Mouse (Mus musculus) CH12.LX (cell line): Measurements from ENCODE around the gene Ints5. TPM values are rescaled to one million over a fixed set of nuclear protein-coding genes. Genes with fewer than 3 reads are reported as not detected.

Source experiments
- DNase-seq: peaks from one replicate; pipeline ENCODE4 v3.0.0-alpha.2; 2013; ENCODE audit errors: extremely low read depth
- H3K27ac ChIP-seq: 2 replicates; pipeline ENCODE4 v1.5.1; 2012; ENCODE audit warnings: low read depth, mild to moderate bottlenecking, control low read depth, moderate library complexity; ENCODE audit not compliant: insufficient read depth
- H3K27me3 ChIP-seq: replicated peaks from 2 replicates; pipeline ENCODE3; 2012; ENCODE audit warnings: inconsistent platforms
- H3K36me3 ChIP-seq, 2 experiments: replicated peaks in 1 of 2; 2 replicates each; pipeline versions ENCODE3 to v1.6.1; 2012; ENCODE audit warnings: inconsistent platforms in 1 of 2, low read length in 1 of 2, mild to moderate bottlenecking in 1 of 2, mixed read lengths in 1 of 2, moderate library complexity in 1 of 2; ENCODE audit not compliant: control insufficient read depth in 1 of 2, insufficient read depth in 1 of 2
- H3K4me1 ChIP-seq, 2 experiments: 2 replicates each; pipeline ENCODE4 v1.6.1; 2012; ENCODE audit warnings: inconsistent platforms in 1 of 2, moderate library complexity in 1 of 2; ENCODE audit not compliant: insufficient read depth in 2 of 2, control insufficient read depth in 1 of 2
- H3K4me2 ChIP-seq: 2 replicates; pipeline ENCODE4 v1.6.1; 2012; ENCODE audit warnings: low read depth, mild to moderate bottlenecking, control low read depth; ENCODE audit not compliant: poor library complexity, insufficient read depth, severe bottlenecking
- H3K4me3 ChIP-seq, 3 experiments: fragments of 150-350 bp in 1 of 3; sonication (generic) in 1 of 3; replicated peaks in 1 of 3; 2 replicates each; pipeline versions ENCODE3 to v1.5.1; 2011 to 2012; ENCODE audit warnings: low read depth in 2 of 3, low read length in 2 of 3, mild to moderate bottlenecking in 2 of 3, moderate library complexity in 2 of 3, control low read depth in 1 of 3, improper control_type of control experiment in 1 of 3, inconsistent platforms in 1 of 3, mixed read lengths in 1 of 3; ENCODE audit not compliant: poor library complexity in 1 of 3
- H3K79me2 ChIP-seq: replicated peaks from 2 replicates; pipeline ENCODE4 v1.6.1; 2012; ENCODE audit warnings: mild to moderate bottlenecking, moderate library complexity; ENCODE audit not compliant: control insufficient read depth, poor library complexity, insufficient read depth, severe bottlenecking; ENCODE audit errors: extremely low read depth
- H3K9ac ChIP-seq: 2 replicates; pipeline ENCODE4 v1.6.1; 2012; ENCODE audit warnings: low read depth, mild to moderate bottlenecking, control low read depth, moderate library complexity; ENCODE audit not compliant: insufficient read depth
- H3K9me3 ChIP-seq: replicated peaks from 2 replicates; pipeline ENCODE3; 2012; ENCODE audit warnings: low read length, inconsistent platforms, mixed read lengths
- BHLHE40 ChIP-seq: IDR thresholded peaks from 2 replicates; pipeline ENCODE4 v1.6.1; 2011; ENCODE audit warnings: mild to moderate bottlenecking, low read depth, low read length, improper control_type of control experiment
- CHD1 ChIP-seq: IDR thresholded peaks from 2 replicates; pipeline ENCODE4 v1.6.1; 2012; ENCODE audit warnings: low read depth, low read length, improper control_type of control experiment, inconsistent platforms
- CHD2 ChIP-seq: IDR thresholded peaks from 2 replicates; pipeline ENCODE4 v1.6.1; 2011; ENCODE audit warnings: low read length, improper control_type of control experiment
- CTCF ChIP-seq, 2 experiments: IDR thresholded peaks in 1 of 2; conservative IDR thresholded peaks in 1 of 2; 2 replicates each; pipeline ENCODE4 v1.5.1; 2011 to 2012; ENCODE audit warnings: low read depth in 2 of 2, low read length in 2 of 2, improper control_type of control experiment in 1 of 2, inconsistent platforms in 1 of 2, mild to moderate bottlenecking in 1 of 2, moderate library complexity in 1 of 2
- E2F4 ChIP-seq: IDR thresholded peaks from 2 replicates; pipeline ENCODE4 v1.6.1; 2011; ENCODE audit warnings: low read depth, low read length, improper control_type of control experiment; ENCODE audit not compliant: insufficient replicate concordance
- ELF1 ChIP-seq: IDR thresholded peaks from 2 replicates; pipeline ENCODE4 v1.6.1; 2014; ENCODE audit warnings: low read depth, mild to moderate bottlenecking, inconsistent platforms, low read length, improper control_type of control experiment
- EP300 ChIP-seq: IDR thresholded peaks from 2 replicates; pipeline ENCODE4 v1.6.1; 2011; ENCODE audit warnings: low read length, improper control_type of control experiment
- ETS1 ChIP-seq: conservative IDR thresholded peaks from 2 replicates; pipeline ENCODE4 v1.6.1; 2012; ENCODE audit warnings: low read depth, mild to moderate bottlenecking, inconsistent platforms, low read length, improper control_type of control experiment, moderate library complexity
- GABPA ChIP-seq: IDR thresholded peaks from 2 replicates; pipeline ENCODE4 v1.6.1; 2012; ENCODE audit warnings: low read depth, low read length, improper control_type of control experiment, inconsistent platforms; ENCODE audit not compliant: insufficient replicate concordance
- HCFC1 ChIP-seq: IDR thresholded peaks from 2 replicates; pipeline ENCODE4 v1.6.1; 2012; ENCODE audit warnings: low read depth, mild to moderate bottlenecking, inconsistent platforms, low read length, improper control_type of control experiment
- JUND ChIP-seq: conservative IDR thresholded peaks from 2 replicates; pipeline ENCODE4 v1.6.1; 2011; ENCODE audit warnings: low read depth, low read length, improper control_type of control experiment
- KAT2A ChIP-seq: IDR thresholded peaks from 2 replicates; pipeline ENCODE4 v1.6.1; 2012; ENCODE audit warnings: low read length, improper control_type of control experiment, inconsistent platforms; ENCODE audit not compliant: insufficient replicate concordance
- MAFK ChIP-seq: IDR thresholded peaks from 2 replicates; pipeline ENCODE4 v1.6.1; 2011; ENCODE audit warnings: low read length, improper control_type of control experiment; ENCODE audit not compliant: insufficient replicate concordance
- MAX ChIP-seq: IDR thresholded peaks from 2 replicates; pipeline ENCODE4 v1.6.1; 2011; ENCODE audit warnings: low read length, improper control_type of control experiment
- MEF2A ChIP-seq: IDR thresholded peaks from 2 replicates; pipeline ENCODE4 v1.6.1; 2014; ENCODE audit warnings: low read depth, mild to moderate bottlenecking, inconsistent platforms, low read length, improper control_type of control experiment, borderline replicate concordance
- MXI1 ChIP-seq: IDR thresholded peaks from 2 replicates; pipeline ENCODE4 v1.6.1; 2011; ENCODE audit warnings: mild to moderate bottlenecking, low read depth, low read length, improper control_type of control experiment
- MYC ChIP-seq: IDR thresholded peaks from 2 replicates; pipeline ENCODE4 v1.6.1; 2011; ENCODE audit warnings: low read depth, mild to moderate bottlenecking, improper control_type of control experiment, low read length
- NELFE ChIP-seq: IDR thresholded peaks from 2 replicates; pipeline ENCODE4 v1.6.1; 2011; ENCODE audit warnings: low read depth, low read length, improper control_type of control experiment
- POLR2A ChIP-seq: IDR thresholded peaks from 2 replicates; pipeline ENCODE4 v1.6.1; 2011; ENCODE audit warnings: low read depth, mild to moderate bottlenecking, improper control_type of control experiment, low read length
- POLR2AphosphoS2 ChIP-seq: IDR thresholded peaks from 2 replicates; pipeline ENCODE4 v1.6.1; 2011; ENCODE audit warnings: low read depth, low read length, improper control_type of control experiment
- RAD21 ChIP-seq: IDR thresholded peaks from 2 replicates; pipeline ENCODE4 v1.6.1; 2011; ENCODE audit warnings: low read depth, mild to moderate bottlenecking, low read length, improper control_type of control experiment, moderate library complexity
- SIN3A ChIP-seq: IDR thresholded peaks from 2 replicates; pipeline ENCODE4 v1.6.1; 2012; ENCODE audit warnings: low read length, improper control_type of control experiment, inconsistent platforms
- SMC3 ChIP-seq: IDR thresholded peaks from 2 replicates; pipeline ENCODE4 v1.6.1; 2011; ENCODE audit warnings: low read depth, low read length, improper control_type of control experiment
- TBP ChIP-seq: conservative IDR thresholded peaks from 2 replicates; pipeline ENCODE4 v1.6.1; 2011; ENCODE audit warnings: low read depth, low read length, improper control_type of control experiment
- TCF12 ChIP-seq: IDR thresholded peaks from 2 replicates; pipeline ENCODE4 v1.6.1; 2014; ENCODE audit warnings: low read depth, mild to moderate bottlenecking, inconsistent platforms, low read length, improper control_type of control experiment
- UBTF ChIP-seq: IDR thresholded peaks from 2 replicates; pipeline ENCODE4 v1.6.1; 2012; ENCODE audit warnings: low read depth, mild to moderate bottlenecking, inconsistent platforms, low read length, improper control_type of control experiment, moderate library complexity
- USF1 ChIP-seq: IDR thresholded peaks from 2 replicates; pipeline ENCODE4 v1.6.1; 2014; ENCODE audit warnings: low read depth, mild to moderate bottlenecking, inconsistent platforms, low read length, improper control_type of control experiment
- USF2 ChIP-seq: conservative IDR thresholded peaks from 2 replicates; pipeline ENCODE4 v1.6.1; 2011; ENCODE audit warnings: low read depth, low read length, improper control_type of control experiment
- ZC3H11A ChIP-seq: IDR thresholded peaks from 2 replicates; pipeline ENCODE4 v1.6.1; 2012; ENCODE audit warnings: low read depth, mild to moderate bottlenecking, inconsistent platforms, low read length, improper control_type of control experiment
- ZKSCAN1 ChIP-seq: IDR thresholded peaks from 2 replicates; pipeline ENCODE4 v1.6.1; 2012; ENCODE audit warnings: low read depth, inconsistent platforms, low read length, improper control_type of control experiment, borderline replicate concordance
- ZNF384 ChIP-seq: IDR thresholded peaks from 2 replicates; pipeline ENCODE4 v1.6.1; 2012; ENCODE audit warnings: low read depth, low read length, improper control_type of control experiment, inconsistent platforms
- dilution Hi-C: fragments of 300-500 bp; cut with MboI; formaldehyde crosslinking; loops from 2 replicates; pipeline ENCODE4 v1.14.3; 2020; ENCODE audit warnings: low sequenced_read_pairs; ENCODE audit not compliant: extremely low pct_unique_long_range_greater_than_20kb, extremely low pct_ligation_motif_present
- in situ Hi-C: fragments of 300-500 bp; cut with MboI; formaldehyde crosslinking; loops from 3 replicates; pipeline ENCODE4 v1.14.3; 2019; ENCODE audit warnings: low sequenced_read_pairs, low pct_ligation_motif_present, low pct_unique_long_range_greater_than_20kb, mixed read lengths
- polyA plus RNA-seq: library from polyadenylated mRNA; unstranded; fragments of >175 nt; gene quantifications from 2 replicates; pipeline ENCODE4 v1.2.1, GENCODE M21; 2012; ENCODE audit warnings: low read depth; ENCODE audit not compliant: insufficient read length
- total RNA-seq, 2 experiments: library from RNA; depleted of rRNA; stranded (reverse); fragments of 300-350 nt in 1 of 2; fragments of >200 nt in 1 of 2; gene quantifications; 2 replicates each; pipeline ENCODE4 v1.2.3; 2012 to 2014

Gene Ints5
- total and polyA plus RNA-seq, 3 experiments, result 17.2 to 38.9 (median 38.0) TPM

GRCm38 (mm10) chr19:8870838-8871237 lies 22.0 kb upstream of the Ints5 start:
- Histone ChIP-seq H3K27me3 (no peaks in the 10 kb centered on the region), H3K4me3 (peak overlapping the region; percentile 73 to 97 (median 87)), H3K27ac (no peak overlapping the region), H3K9me3 (no peaks in the 10 kb centered on the region), H3K4me1 (peaks cover 2 to 16% of the 10 kb centered on the region in 2 experiments; a peak in 2 of 4 replicates), H3K9ac (peak overlapping the region; percentile 95), H3K36me3 (peaks cover 21 to 31% of the 10 kb centered on the region in 2 experiments), H3K4me2 (peak overlapping the region; percentile 92), H3K79me2 (peaks cover 19% of the 10 kb centered on the region)
- DNase-seq, result no peak
- in situ Hi-C loops (no loop called here), dilution Hi-C loops (no loop called here)
- TF ChIP-seq GABPA (no peak), E2F4 (no peak), SMC3 (no peak), SIN3A (no peak), USF1 (no peak), MAFK (no peak), USF2 (no peak), TCF12 (no peak), ETS1 (no peak), CHD1 (no peak), MYC (no peak), HCFC1 (no peak), CTCF (conservative IDR thresholded peaks at IDR 0.05 in 1 of 2, IDR thresholded peaks at IDR 0.05 in 1 of 2; ENCODE audit: low read depth in 2 of 2, low read length in 2 of 2) (no peak), UBTF (no peak), ELF1 (no peak), ZKSCAN1 (no peak), ZNF384 (no peak), ZC3H11A (no peak)

DNA sequence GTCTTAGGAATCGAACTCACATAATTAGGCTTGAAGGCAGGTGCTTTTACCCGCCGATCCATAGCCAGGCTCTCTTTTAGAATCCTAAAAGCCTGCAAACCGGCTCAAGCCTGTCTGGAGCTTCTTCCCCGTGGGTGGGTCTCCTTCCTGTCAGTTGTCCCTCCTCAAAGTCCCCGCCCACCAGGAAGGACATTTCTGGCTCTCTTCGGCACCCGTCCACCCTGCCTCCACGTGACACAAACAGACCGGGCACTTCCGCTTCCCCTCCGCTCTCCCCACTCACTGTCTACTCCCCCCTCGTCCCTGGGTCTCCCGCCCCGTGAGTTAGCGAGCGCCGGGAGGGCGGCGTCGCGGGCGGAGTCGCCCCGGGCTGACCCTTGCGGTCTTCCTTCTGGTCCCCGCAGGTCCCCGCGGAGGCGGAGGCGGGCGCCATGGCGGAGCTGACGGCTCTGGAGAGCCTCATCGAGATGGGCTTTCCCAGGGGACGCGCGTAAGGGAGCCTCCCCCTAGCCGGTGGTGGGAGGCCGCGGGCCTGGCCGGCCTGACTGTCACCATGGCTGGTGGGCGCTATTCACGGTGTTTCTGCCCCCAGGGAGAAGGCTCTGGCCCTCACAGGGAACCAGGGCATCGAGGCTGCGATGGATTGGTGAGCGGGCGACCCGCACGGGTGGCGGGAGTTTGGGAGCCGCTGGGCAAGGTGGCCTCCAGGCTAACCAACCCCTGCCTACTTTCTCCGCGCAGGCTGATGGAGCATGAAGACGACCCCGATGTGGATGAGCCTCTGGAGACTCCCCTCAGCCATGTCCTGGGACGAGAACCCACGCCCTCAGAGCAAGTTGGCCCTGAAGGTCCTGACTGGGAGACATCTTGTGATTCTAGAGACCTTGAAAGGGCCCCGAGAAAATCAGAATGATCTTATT lies 21.3 kb upstream of the Ints5 start, which contains the start of gene Ubxn1:
Gene Ubxn1, plus strand, starts transcription at position 230 of the 920 bp plus-strand sequence.
- peak; percentile 98 for DNase-seq
- H3K9ac ChIP-seq, result peak within 1 kb of the TSS; percentile 95
- dilution Hi-C loops (no loop called here), in situ Hi-C loops (no loop called here)
- peaks cover 2 to 16% of the 10 kb centered on the region in 2 experiments; a peak in 2 of 4 replicates for H3K4me1 ChIP-seq
- H3K4me2 ChIP-seq, result peak within 1 kb of the TSS; percentile 92
- H3K79me2 ChIP-seq, result peaks cover 19% of the 10 kb centered on the region
- no peaks in the 10 kb centered on the region for H3K9me3 ChIP-seq
- no peaks in the 10 kb centered on the region for H3K27me3 ChIP-seq
- H3K36me3 ChIP-seq, result peaks cover 21 to 36% of the 10 kb centered on the region in 2 experiments
- H3K4me3 ChIP-seq, result peak within 1 kb of the TSS; percentile 84 to 97 (median 87)
- H3K27ac ChIP-seq, result peak within 1 kb of the TSS; percentile 52
- TF ChIP-seq MXI1 (peak; percentile 83; the same call in 1 of the 2 replicates), USF1 (peak; percentile 100), MEF2A (peak; percentile 36; the same call in 1 of the 2 replicates), TBP (peak; percentile 58; the same call in 1 of the 2 replicates), RAD21 (no peak), ZNF384 (no peak), EP300 (no peak), CHD2 (no peak), KAT2A (peak; percentile 92; the same call in 1 of the 2 replicates), JUND (no peak), GABPA (no peak; the same call in 1 of the 2 replicates), MAX (peak; percentile 98), HCFC1 (peak; percentile 97), MAFK (no peak), BHLHE40 (peak; percentile 88), NELFE (peak; percentile 69; the same call in 1 of the 2 replicates), ZC3H11A (no peak), POLR2AphosphoS2 (no peak), POLR2A (peak; percentile 70), USF2 (peak; percentile 98)
